Mouse (Mus musculus) heart, embryonic 15.5 days (tissue): Measurements from ENCODE around the gene Sez6. TPM values are rescaled to one million over a fixed set of nuclear protein-coding genes. Genes with fewer than 3 reads are reported as not detected.

Experiments
- ATAC-seq: fragments of 200-750 bp; cut with Nextera tagmentation; replicated peaks from 2 replicates; pipeline ENCODE4 v1.8.0; 2017; ENCODE audit warnings: low read depth, moderate TSS enrichment; ENCODE audit not compliant: insufficient number of reproducible peaks, insufficient read depth, low FRiP score
- H3K27ac ChIP-seq: fragments of 300-500 bp; sonication (generic); 2 replicates; pipeline ENCODE4 v1.5.1; 2015; ENCODE audit warnings: mild to moderate bottlenecking, inconsistent platforms
- H3K27me3 ChIP-seq: fragments of 300-500 bp; sonication (generic); 2 replicates; pipeline ENCODE4 v1.6.1; 2015; ENCODE audit warnings: inconsistent platforms
- H3K36me3 ChIP-seq: fragments of 300-500 bp; sonication (generic); 2 replicates; pipeline ENCODE4 v1.6.1; 2015; ENCODE audit warnings: mild to moderate bottlenecking, inconsistent platforms
- H3K4me1 ChIP-seq: fragments of 300-500 bp; sonication (generic); replicated peaks from 2 replicates; pipeline ENCODE4 v1.6.1; 2015; ENCODE audit warnings: inconsistent platforms
- H3K4me2 ChIP-seq: fragments of 300-500 bp; sonication (generic); 2 replicates; pipeline ENCODE4 v1.6.1; 2015; ENCODE audit warnings: inconsistent platforms, mild to moderate bottlenecking, moderate library complexity
- H3K4me3 ChIP-seq: fragments of 300-500 bp; sonication (generic); 2 replicates; pipeline ENCODE4 v1.5.1; 2015; ENCODE audit warnings: mild to moderate bottlenecking, inconsistent platforms
- H3K9ac ChIP-seq: fragments of 300-500 bp; sonication (generic); 2 replicates; pipeline ENCODE4 v1.6.1; 2015; ENCODE audit warnings: mild to moderate bottlenecking, inconsistent platforms
- H3K9me3 ChIP-seq: fragments of 300-500 bp; sonication (generic); replicated peaks from 2 replicates; pipeline ENCODE4 v1.6.1; 2016; ENCODE audit warnings: inconsistent platforms
- WGBS: fragments of 180-500 bp; shearing (Covaris S2); methylation state at CpG from one replicate; pipeline ENCODE4 v1.1.7; 2015; ENCODE audit warnings: mixed read lengths; 5-methylcytosine and 5-hydroxymethylcytosine counted together
- polyA plus RNA-seq: library from polyadenylated mRNA; unstranded; fragments of >200 nt; fragmentation: Nextera tagmentation; extraction: Ambion mirVana; gene quantifications from 2 replicates; pipeline ENCODE4 v1.2.1, GENCODE M21; 2015

The Sez6 gene
- polyA plus RNA-seq, 1 experiment from 2014 or later = 0.05 TPM

- no peaks in the 10 kb centered on the region for H3K9me3 ChIP-seq
- WGBS = 90% methylated on average over 2 of the region's 2 CpGs
- H3K9ac ChIP-seq = no peak overlapping the region
- H3K4me3 ChIP-seq = no peak overlapping the region
- no peaks in the 10 kb centered on the region for H3K36me3 ChIP-seq
- no peak overlapping the region for H3K27ac ChIP-seq
- H3K27me3 ChIP-seq = 0 out of 2 replicates have a peak, but pooled peaks cover 4% of the 10 kb centered on the region
- no peak overlapping the region for H3K4me2 ChIP-seq
- no peak for ATAC-seq
- H3K4me1 ChIP-seq = peaks cover 28% of the 10 kb centered on the region
Observed at GRCm38 (mm10) chr11:77894967-77895366, 35.6 kb upstream of the Sez6 start.

GRCm38 (mm10) chr11:77896011-77896410, 34.6 kb upstream of the Sez6 start:
- Histone ChIP-seq H3K36me3 (no peaks in the 10 kb centered on the region), H3K4me3 (no peak overlapping the region), H3K4me2 (peak overlapping the region; percentile 43; the same call in 1 of the 2 replicates), H3K4me1 (peaks cover 28% of the 10 kb centered on the region), H3K9ac (no peak overlapping the region), H3K9me3 (no peaks in the 10 kb centered on the region), H3K27me3 (0 out of 2 replicates have a peak, but pooled peaks cover 4% of the 10 kb centered on the region), H3K27ac (no peak overlapping the region)
- 77% methylated on average over 9 of the region's 9 CpGs for WGBS
- ATAC-seq = no peak

GRCm38 (mm10) chr11:77896480-77896819, 34.1 kb upstream of the Sez6 start:
- H3K9ac ChIP-seq = no peak overlapping the region
- no peaks in the 10 kb centered on the region for H3K9me3 ChIP-seq
- no peaks in the 10 kb centered on the region for H3K36me3 ChIP-seq
- 49% methylated on average over 6 of the region's 6 CpGs for WGBS
- no peak for ATAC-seq
- peaks cover 28% of the 10 kb centered on the region for H3K4me1 ChIP-seq
- H3K27me3 ChIP-seq = 0 out of 2 replicates have a peak, but pooled peaks cover 4% of the 10 kb centered on the region
- peak overlapping the region; percentile 43 for H3K4me2 ChIP-seq
- no peak overlapping the region for H3K27ac ChIP-seq
- H3K4me3 ChIP-seq = no peak overlapping the region

- Histone ChIP-seq H3K36me3 (no peaks in the 10 kb centered on the region), H3K4me1 (peaks cover 28% of the 10 kb centered on the region), H3K4me2 (peak overlapping the region; percentile 43), H3K4me3 (peak overlapping the region; percentile 19; the same call in 1 of the 2 replicates), H3K9ac (no peak overlapping the region; the same call in 1 of the 2 replicates), H3K27ac (no peak overlapping the region), H3K9me3 (no peaks in the 10 kb centered on the region), H3K27me3 (0 out of 2 replicates have a peak, but pooled peaks cover 4% of the 10 kb centered on the region)
- no peak for ATAC-seq
- WGBS = 23% methylated on average over 23 of the region's 23 CpGs
Observed at GRCm38 (mm10) chr11:77896820-77897805, 33.5 kb upstream of the Sez6 start.

- H3K4me1 ChIP-seq = peaks cover 13% of the 10 kb centered on the region
- H3K9me3 ChIP-seq = no peaks in the 10 kb centered on the region
- WGBS = 79% methylated on average over 3 of the region's 3 CpGs
- no peak for ATAC-seq
- no peak overlapping the region for H3K4me2 ChIP-seq
- 0 out of 2 replicates have a peak, but pooled peaks cover 4% of the 10 kb centered on the region for H3K27me3 ChIP-seq
- H3K9ac ChIP-seq = no peak overlapping the region
- no peak overlapping the region for H3K4me3 ChIP-seq
- no peaks in the 10 kb centered on the region for H3K36me3 ChIP-seq
- no peak overlapping the region for H3K27ac ChIP-seq
Observed at GRCm38 (mm10) chr11:77900187-77900586, 30.4 kb upstream of the Sez6 start.

GRCm38 (mm10) chr11:77900696-77901095, 29.9 kb upstream of the Sez6 start:
- ATAC-seq = no peak
- no peaks in the 10 kb centered on the region for H3K36me3 ChIP-seq
- no peak overlapping the region for H3K9ac ChIP-seq
- H3K27ac ChIP-seq = no peak overlapping the region
- H3K9me3 ChIP-seq = no peaks in the 10 kb centered on the region
- no peak overlapping the region for H3K4me2 ChIP-seq
- peaks cover 13% of the 10 kb centered on the region for H3K4me1 ChIP-seq
- no peak overlapping the region for H3K4me3 ChIP-seq
- WGBS = 86% methylated on average over 4 of the region's 4 CpGs
- H3K27me3 ChIP-seq = 0 out of 2 replicates have a peak, but pooled peaks cover 4% of the 10 kb centered on the region

- WGBS = 72% methylated on average over 5 of the region's 5 CpGs
- 0 out of 2 replicates have a peak, but pooled peaks cover 4% of the 10 kb centered on the region for H3K27me3 ChIP-seq
- H3K9me3 ChIP-seq = no peaks in the 10 kb centered on the region
- H3K27ac ChIP-seq = peak overlapping the region; percentile 7; the same call in 1 of the 2 replicates
- H3K4me3 ChIP-seq = no peak overlapping the region
- H3K4me2 ChIP-seq = no peak overlapping the region
- H3K36me3 ChIP-seq = no peaks in the 10 kb centered on the region
- ATAC-seq = no peak
- no peak overlapping the region for H3K9ac ChIP-seq
- peaks cover 12% of the 10 kb centered on the region for H3K4me1 ChIP-seq
Observed at GRCm38 (mm10) chr11:77901366-77901765, 29.2 kb upstream of the Sez6 start.

GRCm38 (mm10) chr11:77901775-77902355, 28.7 kb upstream of the Sez6 start:
- H3K27me3 ChIP-seq = 0 out of 2 replicates have a peak, but pooled peaks cover 6% of the 10 kb centered on the region
- H3K9ac ChIP-seq = no peak overlapping the region
- peak overlapping the region; percentile 7; the same call in 1 of the 2 replicates for H3K27ac ChIP-seq
- no peak for ATAC-seq
- no peaks in the 10 kb centered on the region for H3K9me3 ChIP-seq
- no peak overlapping the region for H3K4me2 ChIP-seq
- WGBS = 47% methylated on average over 8 of the region's 8 CpGs
- no peaks in the 10 kb centered on the region for H3K36me3 ChIP-seq
- H3K4me3 ChIP-seq = no peak overlapping the region
- peaks cover 8% of the 10 kb centered on the region; the same call in 1 of the 2 replicates for H3K4me1 ChIP-seq

- Histone ChIP-seq H3K4me1 (0 out of 2 replicates have a peak, but pooled peaks cover 5% of the 10 kb centered on the region), H3K4me3 (no peak overlapping the region), H3K27ac (no peak overlapping the region), H3K4me2 (no peak overlapping the region), H3K27me3 (0 out of 2 replicates have a peak, but pooled peaks cover 9% of the 10 kb centered on the region), H3K9me3 (no peaks in the 10 kb centered on the region), H3K9ac (no peak overlapping the region), H3K36me3 (no peaks in the 10 kb centered on the region)
- ATAC-seq = no peak
- 7% methylated on average over 3 of the region's 3 CpGs for WGBS
Observed at GRCm38 (mm10) chr11:77903761-77904160, 26.8 kb upstream of the Sez6 start.

- H3K27ac ChIP-seq = no peak overlapping the region
- no peak overlapping the region for H3K9ac ChIP-seq
- no peak for ATAC-seq
- H3K27me3 ChIP-seq = peaks cover 14% of the 10 kb centered on the region
- H3K4me3 ChIP-seq = no peak overlapping the region
- no peaks in the 10 kb centered on the region for H3K9me3 ChIP-seq
- 69% methylated on average over 1 of the region's 1 CpGs for WGBS
- no peaks in the 10 kb centered on the region for H3K36me3 ChIP-seq
- 0 out of 2 replicates have a peak, but pooled peaks cover 5% of the 10 kb centered on the region for H3K4me1 ChIP-seq
- no peak overlapping the region for H3K4me2 ChIP-seq
Observed at GRCm38 (mm10) chr11:77904707-77905106, 25.9 kb upstream of the Sez6 start.

- H3K9ac ChIP-seq = no peak overlapping the region
- WGBS = 36% methylated on average over 19 of the region's 19 CpGs
- ATAC-seq = no peak
- 0 out of 2 replicates have a peak, but pooled peaks cover 5% of the 10 kb centered on the region for H3K4me1 ChIP-seq
- no peaks in the 10 kb centered on the region for H3K9me3 ChIP-seq
- peaks cover 20% of the 10 kb centered on the region for H3K27me3 ChIP-seq
- no peak overlapping the region for H3K4me3 ChIP-seq
- H3K27ac ChIP-seq = no peak overlapping the region
- no peaks in the 10 kb centered on the region for H3K36me3 ChIP-seq
- H3K4me2 ChIP-seq = no peak overlapping the region
Observed at GRCm38 (mm10) chr11:77906097-77906687, 24.4 kb upstream of the Sez6 start.
